Mouse (Mus musculus) myocyte (in vitro differentiated cells): ENCODE data around the gene Gstt4. TPM values are rescaled to one million over a fixed set of nuclear protein-coding genes. Genes with fewer than 3 reads are reported as not detected.
"Not testable (repeated sequence)": the region's sequence is repeated elsewhere in the genome, so short reads cannot be mapped to it uniquely, and the experiment has no call there.

Source experiments
- H3K27me3 ChIP-seq: one replicate; pipeline ENCODE4 v1.6.1; 2011; ENCODE audit not compliant: control insufficient read depth, insufficient read depth, insufficient read length
- H3K36me3 ChIP-seq: one replicate; pipeline ENCODE4 v1.6.1; 2011; ENCODE audit not compliant: control insufficient read depth, insufficient read depth
- H3K4me2 ChIP-seq: one replicate; pipeline ENCODE4 v1.6.1; 2011; ENCODE audit warnings: low read depth, control low read depth
- H3K4me3 ChIP-seq: one replicate; pipeline ENCODE4 v1.5.1; 2011; ENCODE audit warnings: mild to moderate bottlenecking, control low read depth, moderate library complexity
- H3K79me2 ChIP-seq: one replicate; pipeline ENCODE4 v1.6.1; 2011; ENCODE audit not compliant: control insufficient read depth, insufficient read depth
- H3ac ChIP-seq: one replicate; pipeline ENCODE4 v1.6.1; 2011; ENCODE audit not compliant: control insufficient read depth, insufficient read length
- CEBPB ChIP-seq: IDR thresholded peaks from 2 replicates; pipeline ENCODE4 v1.6.1; 2011; ENCODE audit warnings: mild to moderate bottlenecking, moderate library complexity; ENCODE audit not compliant: poor library complexity, insufficient read depth, severe bottlenecking
- E2F4 ChIP-seq: IDR thresholded peaks from one replicate; pipeline ENCODE4 v1.6.1; 2011; ENCODE audit warnings: mild to moderate bottlenecking, control low read depth, moderate library complexity; ENCODE audit not compliant: insufficient read depth
- MAX ChIP-seq: IDR thresholded peaks from one replicate; pipeline ENCODE4 v1.6.1; 2011; ENCODE audit warnings: low read depth, mild to moderate bottlenecking, control low read depth
- MYOD1 ChIP-seq, 3 experiments: IDR thresholded peaks; one replicate each; pipeline ENCODE4 v1.6.1; 2011; ENCODE audit warnings: control low read depth in 2 of 3, low read depth in 2 of 3, mild to moderate bottlenecking in 2 of 3, moderate library complexity in 1 of 3; ENCODE audit not compliant: insufficient read length in 2 of 3, control insufficient read depth in 1 of 3
- MYOG ChIP-seq, 3 experiments: IDR thresholded peaks; one replicate each; pipeline ENCODE4 v1.6.1; 2011; ENCODE audit warnings: control low read depth in 2 of 3, low read depth in 2 of 3, mild to moderate bottlenecking in 2 of 3; ENCODE audit not compliant: insufficient read length in 2 of 3, control insufficient read depth in 1 of 3, insufficient read depth in 1 of 3
- POLR2A ChIP-seq: IDR thresholded peaks from one replicate; pipeline ENCODE4 v1.6.1; 2011; ENCODE audit warnings: low read depth, mild to moderate bottlenecking, control low read depth, moderate library complexity; ENCODE audit not compliant: insufficient read length
- POLR2AphosphoS2 ChIP-seq: IDR thresholded peaks from one replicate; pipeline ENCODE4 v1.6.1; 2011; ENCODE audit warnings: low read depth, control low read depth; ENCODE audit not compliant: insufficient read length
- REST ChIP-seq: IDR thresholded peaks from one replicate; pipeline ENCODE4 v1.6.1; 2011; ENCODE audit warnings: mild to moderate bottlenecking, control low read depth, moderate library complexity; ENCODE audit not compliant: insufficient read depth, insufficient read length
- SRF ChIP-seq: IDR thresholded peaks from one replicate; pipeline ENCODE4 v1.6.1; 2011; ENCODE audit warnings: low read depth; ENCODE audit not compliant: control insufficient read depth, insufficient read length
- TCF12 ChIP-seq: IDR thresholded peaks from one replicate; pipeline ENCODE4 v1.6.1; 2011; ENCODE audit warnings: mild to moderate bottlenecking, control low read depth; ENCODE audit not compliant: poor library complexity, insufficient read depth, severe bottlenecking
- TCF3 ChIP-seq: IDR thresholded peaks from one replicate; pipeline ENCODE4 v1.6.1; 2011; ENCODE audit warnings: low read depth, control low read depth; ENCODE audit not compliant: insufficient read length
- USF1 ChIP-seq: IDR thresholded peaks from one replicate; pipeline ENCODE4 v1.6.1; 2011; ENCODE audit warnings: low read depth, mild to moderate bottlenecking, control low read depth, moderate library complexity
- polyA plus RNA-seq: library from polyadenylated mRNA; unstranded; fragments of >200 nt; fragmentation: generic; extraction: Trizol; gene quantifications from one replicate; pipeline ENCODE4 v1.2.1, GENCODE M21; 2012; ENCODE audit warnings: missing spikeins

Gene Gstt4
- polyA plus RNA-seq, 1 experiment = not detected

GRCm38 (mm10) chr10:75848382-75848781, 26.0 kb upstream of the Gstt4 start:
- Histone ChIP-seq H3ac (no peak overlapping the region), H3K36me3 (no peaks in the 10 kb centered on the region), H3K79me2 (no peaks in the 10 kb centered on the region), H3K27me3 (no peaks in the 10 kb centered on the region), H3K4me2 (no peak overlapping the region), H3K4me3 (no peak overlapping the region)
- TF ChIP-seq CEBPB = no peak
- no peak for TF ChIP-seq SRF
- TF ChIP-seq MAX = no peak
- TF ChIP-seq E2F4 = no peak
- no peak for TF ChIP-seq POLR2AphosphoS2
- no peak for TF ChIP-seq TCF3
- TF ChIP-seq POLR2A = no peak
- TF ChIP-seq MYOD1 (IDR thresholded peaks at IDR 0.05; ENCODE audit: control insufficient read depth in 1 of 3, insufficient read length in 2 of 3, low read depth in 2 of 3) = no peak
- TF ChIP-seq TCF12 = no peak
- no peak for TF ChIP-seq MYOG (IDR thresholded peaks at IDR 0.05; ENCODE audit: control insufficient read depth in 1 of 3, insufficient read depth in 1 of 3, insufficient read length in 2 of 3, low read depth in 2 of 3)

GRCm38 (mm10) chr10:75845306-75845930, 23.1 kb upstream of the Gstt4 start:
- Histone ChIP-seq H3K27me3 (no peaks in the 10 kb centered on the region), H3K36me3 (no peaks in the 10 kb centered on the region), H3ac (no peak overlapping the region), H3K4me3 (no peak overlapping the region), H3K79me2 (no peaks in the 10 kb centered on the region), H3K4me2 (no peak overlapping the region)
- TF ChIP-seq TCF3 = no peak
- TF ChIP-seq MAX = no peak
- TF ChIP-seq TCF12 = no peak
- no peak for TF ChIP-seq POLR2A
- no peak for TF ChIP-seq MYOD1 (IDR thresholded peaks at IDR 0.05; ENCODE audit: control insufficient read depth in 1 of 3, insufficient read length in 2 of 3, low read depth in 2 of 3)
- TF ChIP-seq REST = no peak
- TF ChIP-seq POLR2AphosphoS2 = no peak
- TF ChIP-seq E2F4 = no peak
- TF ChIP-seq MYOG (IDR thresholded peaks at IDR 0.05; ENCODE audit: control insufficient read depth in 1 of 3, insufficient read depth in 1 of 3, insufficient read length in 2 of 3, low read depth in 2 of 3) = no peak
- TF ChIP-seq USF1 = no peak
- no peak for TF ChIP-seq CEBPB
- TF ChIP-seq SRF = no peak

DNA sequence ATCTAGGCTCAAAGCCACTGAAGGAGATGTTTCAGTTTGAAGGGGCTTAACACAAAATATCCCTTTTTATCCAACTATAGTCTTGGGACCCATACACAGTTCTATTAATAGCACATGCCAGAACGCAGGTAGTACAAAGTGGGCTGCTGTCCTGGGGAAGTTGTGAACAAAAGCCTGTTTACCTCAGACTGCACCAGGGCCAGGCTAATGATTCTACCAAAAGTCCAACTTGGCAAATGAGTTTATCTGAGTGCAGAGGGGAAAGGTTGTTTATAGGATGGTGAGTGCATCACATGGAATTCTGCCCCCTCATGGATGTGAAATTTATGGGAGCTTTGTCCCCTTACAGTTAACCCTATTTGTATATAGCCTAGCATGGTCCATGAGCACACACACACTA, 22.5 kb upstream of the Gstt4 start:
- Histone ChIP-seq H3ac (no peak overlapping the region), H3K4me3 (no peak overlapping the region), H3K36me3 (no peaks in the 10 kb centered on the region), H3K27me3 (no peaks in the 10 kb centered on the region), H3K79me2 (no peaks in the 10 kb centered on the region), H3K4me2 (no peak overlapping the region)
- TF ChIP-seq SRF (no peak), REST (no peak), E2F4 (no peak), USF1 (no peak), POLR2AphosphoS2 (no peak), MYOG (IDR thresholded peaks at IDR 0.05; ENCODE audit: control insufficient read depth in 1 of 3, insufficient read depth in 1 of 3, insufficient read length in 2 of 3, low read depth in 2 of 3) (no peak), TCF3 (no peak), TCF12 (no peak), CEBPB (no peak), MYOD1 (IDR thresholded peaks at IDR 0.05; ENCODE audit: control insufficient read depth in 1 of 3, insufficient read length in 2 of 3, low read depth in 2 of 3) (no peak), POLR2A (no peak), MAX (no peak)

GRCm38 (mm10) chr10:75843898-75844297, 21.6 kb upstream of the Gstt4 start:
- not testable (repeated sequence) for H3K4me2 ChIP-seq, H3K79me2 ChIP-seq, H3K27me3 ChIP-seq, H3K4me3 ChIP-seq, H3ac ChIP-seq, H3K36me3 ChIP-seq

DNA sequence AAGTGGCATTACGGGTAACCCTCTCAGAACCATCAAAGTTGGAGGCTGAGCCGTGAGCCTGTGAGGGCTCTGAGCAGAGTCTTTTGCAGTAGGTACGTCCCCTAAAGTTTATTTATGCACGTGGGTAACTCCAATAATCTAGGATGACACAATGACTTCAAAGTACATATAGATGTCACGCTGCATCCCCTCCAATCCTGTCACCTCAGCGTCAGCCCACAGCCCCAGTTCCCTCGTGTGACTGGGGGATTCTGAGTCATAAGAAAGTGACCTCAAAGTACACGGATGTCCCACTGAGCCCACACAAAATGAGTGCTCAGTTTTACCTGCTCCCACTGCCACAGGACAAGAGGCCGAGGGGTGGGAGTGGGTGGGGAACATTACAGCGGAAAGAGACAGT, 16.7 kb upstream of the Gstt4 start:
- no peak overlapping the region for H3K4me2 ChIP-seq
- H3K27me3 ChIP-seq = no peaks in the 10 kb centered on the region
- H3K79me2 ChIP-seq = no peaks in the 10 kb centered on the region
- H3K36me3 ChIP-seq = no peaks in the 10 kb centered on the region
- TF ChIP-seq REST (no peak), CEBPB (no peak), SRF (no peak), MYOG (IDR thresholded peaks at IDR 0.05; ENCODE audit: control insufficient read depth in 1 of 3, insufficient read depth in 1 of 3, insufficient read length in 2 of 3, low read depth in 2 of 3) (no peak), POLR2A (no peak)
- no peak overlapping the region for H3K4me3 ChIP-seq
- no peak overlapping the region for H3ac ChIP-seq
